Mouse (Mus musculus) testis, adult 2 months (tissue): ENCODE measurements at regions not wholly inside any gene's neighbourhood (a gene's known extent, or its start where the extent isn't known, plus 50 kb on each side); places are given as distances from the start of the nearest gene placed in this dataset.

Experiments
- CTCF ChIP-seq: fragments of 200-500 bp; IDR thresholded peaks from 2 replicates; pipeline ENCODE4 v1.5.1; 2012; ENCODE audit warnings: low read depth, mild to moderate bottlenecking, inconsistent platforms, low read length, moderate library complexity; ENCODE audit not compliant: control insufficient read depth, insufficient read depth, insufficient replicate concordance
- POLR2A ChIP-seq: fragments of 200-500 bp; IDR thresholded peaks from 2 replicates; pipeline ENCODE4 v1.6.1; 2012; ENCODE audit warnings: low read depth, mild to moderate bottlenecking, inconsistent platforms, low read length, moderate library complexity; ENCODE audit not compliant: control insufficient read depth

GRCm38 (mm10) chr2:9691906-9692305 is 189.1 kb upstream of the 4930412O13Rik start:
- TF ChIP-seq CTCF = no peak
- TF ChIP-seq POLR2A = no peak
